In genomic region chr2:68367944-68368343, GRCm38 (mm10) we compare ENCODE assay signal across 10 mouse cellular contexts.
A peak's percentile ranks its signal among the peaks of the same experiment; 100 is the strongest.
DNase-seq lines count a peak whose midpoint lies in the region; ATAC-seq and TF ChIP-seq lines count a peak whose summit lies in the region.
"Had no signal": no experiment of that assay in that cellular context is flagged by ENCODE, and none has a peak within 500 bp of the region (broad histone marks: within the 10 kb centered on the region; RNA-seq: fewer than 3 reads in every experiment).

No protein-coding gene starts in this region.

- peak; percentile 47; the same call in 1 of the 2 replicates for TF ChIP-seq POLR2A in cortical plate, adult 2 months (IDR thresholded peaks at IDR 0.05; ENCODE audit: extremely low read depth, insufficient read depth, low read length)

- no peak for ATAC-seq in stomach, postnatal 0 days (ENCODE audit: low FRiP score, low TSS enrichment)

- intact Hi-C loops in left cerebral cortex, adult 2 months (cut with DNase I): loop anchor here (5.0 kb wide), 1 partner anchor 49 kb away; no protein-coding TSS in a partner anchor

- H3K9ac ChIP-seq in stomach, postnatal 0 days (ENCODE audit: low read length): no peak overlapping the region
- H3K9ac ChIP-seq: neural tube, embryonic 12.5 days had no signal

- H3K27me3 ChIP-seq in stomach, postnatal 0 days (ENCODE audit: control insufficient read depth, insufficient read depth, low read length): no peaks in the 10 kb centered on the region
- H3K27me3 ChIP-seq: neural tube, embryonic 12.5 days had no signal

- no peak overlapping the region for H3K4me2 ChIP-seq in stomach, postnatal 0 days (replicated peaks; ENCODE audit: low read depth)
- H3K4me2 ChIP-seq: neural tube, embryonic 12.5 days had no signal

- H3K9me3 ChIP-seq in stomach, postnatal 0 days (ENCODE audit: control insufficient read depth, low read length): no peaks in the 10 kb centered on the region
- H3K9me3 ChIP-seq: neural tube, embryonic 12.5 days had no signal

- TF ChIP-seq CTCF in cortical plate, adult 2 months (IDR thresholded peaks at IDR 0.05; ENCODE audit: extremely low read depth, insufficient read depth, low read length): no peak
- no peak for TF ChIP-seq CTCF in left cerebral cortex, adult 2 months (IDR thresholded peaks at IDR 0.05)
- no peak for TF ChIP-seq CTCF in stomach, postnatal 0 days (IDR thresholded peaks at IDR 0.05; ENCODE audit: low read depth)

- no peak overlapping the region for H3K27ac ChIP-seq in cortical plate, adult 2 months (ENCODE audit: insufficient read depth, low read length)
- H3K27ac ChIP-seq in left cerebral cortex, adult 2 months: peak overlapping the region; percentile 62
- no peak overlapping the region for H3K27ac ChIP-seq in stomach, postnatal 0 days (replicated peaks)
- H3K27ac ChIP-seq: neural tube, embryonic 12.5 days had no signal

- peak; percentile 43 to 67 for DNase-seq in layer of hippocampus, adult 18-20 months (ENCODE audit: low spot score in 2 of 2)
- no peak for DNase-seq in layer of hippocampus, postnatal 25 days (ENCODE audit: extremely low spot score in 1 of 2, low spot score in 1 of 2)
- peak; percentile 45 to 59 for DNase-seq in left cerebral cortex, adult 2 months (ENCODE audit: extremely low spot score in 1 of 2, low spot score in 2 of 2)
- peak; percentile 51 to 53 for DNase-seq in right cerebral cortex, postnatal 10 days (ENCODE audit: low spot score in 2 of 2)
- no peak for DNase-seq in stomach, postnatal 0 days (ENCODE audit: low spot score)
- DNase-seq in retina, postnatal 1 day: no peak
- DNase-seq: kidney, postnatal 25 days; lung, adult 18-20 months had no signal

- no peaks in the 10 kb centered on the region for H3K36me3 ChIP-seq in stomach, postnatal 0 days (ENCODE audit: control insufficient read depth, insufficient read depth, low read length)
- H3K36me3 ChIP-seq: neural tube, embryonic 12.5 days had no signal

- WGBS in stomach, postnatal 0 days: 69% methylated on average over 13 of the region's 13 CpGs

- H3K4me3 ChIP-seq in cortical plate, adult 2 months (ENCODE audit: insufficient read depth, low read length): peak overlapping the region; percentile 1; the same call in 1 of the 2 replicates
- H3K4me3 ChIP-seq in left cerebral cortex, adult 2 months: peak overlapping the region; percentile 26
- H3K4me3 ChIP-seq in stomach, postnatal 0 days (ENCODE audit: low read depth, low read length): no peak overlapping the region
- H3K4me3 ChIP-seq: neural tube, embryonic 12.5 days had no signal

- no peak for TF ChIP-seq EP300 in stomach, postnatal 0 days (optimal IDR thresholded peaks at IDR 0.05)

- peaks cover 3% of the 10 kb centered on the region; the same call in 1 of the 2 replicates for H3K4me1 ChIP-seq in cortical plate, adult 2 months (ENCODE audit: control insufficient read depth, insufficient read depth, low read length)
- H3K4me1 ChIP-seq in stomach, postnatal 0 days (replicated peaks; ENCODE audit: control insufficient read depth, insufficient read depth): no peaks in the 10 kb centered on the region

Comparison
In these comparisons a context has a peak if more than half of its experiments do, and no peak if none do; other contexts are left out.
1. DNase-seq: peak in layer of hippocampus, adult 18-20 months (2 of 2), left cerebral cortex, adult 2 months (2 of 2) and right cerebral cortex, postnatal 10 days (2 of 2); none in layer of hippocampus, postnatal 25 days (0 of 2), stomach, postnatal 0 days (single experiment) and retina, postnatal 1 day (single experiment).